In genomic region chr9:43229398-43229895, GRCm38 (mm10) we compare ENCODE assay signal across 14 mouse cellular contexts. TPM values are rescaled to one million over a fixed set of nuclear protein-coding genes. Genes with fewer than 3 reads are reported as not detected.
"Had no signal": no experiment of that assay in that cellular context is flagged by ENCODE, and none has a peak within 500 bp of the region (broad histone marks: within the 10 kb centered on the region; RNA-seq: fewer than 3 reads in every experiment).

No protein-coding gene starts in this region.

- H3K4me2 ChIP-seq: limb, embryonic 12.5 days; midbrain, embryonic 11.5 days; midbrain, embryonic 15.5 days; neural tube, embryonic 13.5 days had no signal

- ATAC-seq: lung, postnatal 0 days; midbrain, embryonic 15.5 days had no signal

- H3K4me3 ChIP-seq: limb, embryonic 12.5 days; midbrain, embryonic 15.5 days; neural tube, embryonic 13.5 days had no signal

- H3K4me1 ChIP-seq: midbrain, embryonic 15.5 days had no signal

- DNase-seq: kidney, adult 11 months; lung, adult 2 months; lung, postnatal 36 days; retina, postnatal 1 day; right cerebral cortex, postnatal 14 days; thymus, adult 18-20 months; thymus, postnatal 14 days had no signal

- H3K9ac ChIP-seq: limb, embryonic 12.5 days; liver, embryonic 14.5 days; midbrain, embryonic 15.5 days; neural tube, embryonic 13.5 days had no signal

- H3K27me3 ChIP-seq: limb, embryonic 12.5 days; midbrain, embryonic 15.5 days; neural tube, embryonic 13.5 days had no signal

- H3K27ac ChIP-seq: limb, embryonic 12.5 days; liver, embryonic 14.5 days; midbrain, embryonic 15.5 days; neural tube, embryonic 13.5 days had no signal

- H3K9me3 ChIP-seq: limb, embryonic 12.5 days; midbrain, embryonic 15.5 days; neural tube, embryonic 13.5 days had no signal

- H3K36me3 ChIP-seq: midbrain, embryonic 15.5 days; neural tube, embryonic 13.5 days had no signal

RNA-seq across cellular contexts. Expression of gene Pou2f3, which starts 19.3 kb away (rescaled TPM):
- total RNA-seq: megakaryocyte, adult 5-6 weeks had no signal
- polyA plus RNA-seq: limb, embryonic 12.5 days; liver, embryonic 14.5 days; midbrain, embryonic 11.5 days; neural tube, embryonic 13.5 days had no signal
